Mouse (Mus musculus): ENCODE data around the gene Akr1b3. TPM values are rescaled to one million over a fixed set of nuclear protein-coding genes. Genes with fewer than 3 reads are reported as not detected.
"Not testable (repeated sequence)": the region's sequence is repeated elsewhere in the genome, so short reads cannot be mapped to it uniquely, and the experiment has no call there.

Akr1b3 gene
- total RNA-seq, 2 experiments from 2014 or later = 302 to 310 TPM

DNA sequence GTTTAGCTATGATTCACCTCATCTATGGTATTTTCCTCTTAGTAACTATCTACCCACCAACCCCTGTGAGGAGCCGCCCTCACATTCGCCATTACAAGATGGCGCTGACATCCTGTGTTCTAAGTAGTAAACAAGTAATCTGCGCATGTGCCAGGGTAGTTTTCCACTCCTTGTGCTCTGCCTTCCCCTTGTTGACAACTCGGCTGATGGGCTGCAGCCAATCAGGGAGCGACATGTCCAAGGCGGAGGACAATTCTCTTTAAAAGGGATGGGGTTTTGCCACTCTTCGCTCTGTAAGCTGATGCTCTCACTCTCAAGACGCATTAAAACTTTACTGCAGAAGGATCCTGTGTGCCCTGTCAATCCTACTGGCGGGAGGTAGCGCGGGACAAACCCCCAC lies 14.5 kb upstream of the Akr1b3 start:
- not testable (repeated sequence) for DNase-seq (ENCODE audit: low spot score in 2 of 2)

- DNase-seq (ENCODE audit: low spot score in 2 of 2) = no peak
These were observed 14.1 kb upstream of the Akr1b3 start for GRCm38 (mm10) chr6:34331379-34331778.

- no peak for DNase-seq (ENCODE audit: low spot score in 2 of 2)
These were observed 4.8 kb upstream of the Akr1b3 start for GRCm38 (mm10) chr6:34322121-34322520.

- DNase-seq (ENCODE audit: low spot score in 2 of 2) = no peak
These were observed 1.4 kb upstream of the Akr1b3 start for GRCm38 (mm10) chr6:34318636-34319035.

DNA sequence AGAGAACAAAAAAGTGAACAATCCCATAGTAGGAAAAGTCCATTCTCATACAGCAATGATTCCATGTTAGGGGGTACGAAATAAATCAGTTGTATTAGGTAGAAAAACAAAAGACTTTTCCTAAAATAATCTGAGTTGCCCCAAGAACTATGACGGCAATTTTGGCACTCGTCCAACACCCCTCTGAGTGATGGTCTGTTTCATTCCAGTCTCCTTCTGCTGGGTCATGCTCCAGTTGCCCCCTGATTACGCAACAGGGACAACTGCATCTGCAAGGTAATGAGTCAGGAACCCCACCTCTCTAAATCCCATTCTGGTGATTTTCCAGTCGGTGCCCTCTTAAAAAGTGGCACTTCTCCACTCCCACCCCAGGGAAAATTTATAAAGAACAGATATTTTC lies 894 bp upstream of the Akr1b3 start:
- DNase-seq (ENCODE audit: low spot score in 2 of 2) = peak; percentile 57

GRCm38 (mm10) chr6:34313921-34314320 lies 3.4 kb downstream of the Akr1b3 start:
- DNase-seq (ENCODE audit: low spot score in 2 of 2) = no peak

- no peak for DNase-seq (ENCODE audit: low spot score in 2 of 2)
These were observed 3.9 kb downstream of the Akr1b3 start for GRCm38 (mm10) chr6:34313386-34313785.

DNA sequence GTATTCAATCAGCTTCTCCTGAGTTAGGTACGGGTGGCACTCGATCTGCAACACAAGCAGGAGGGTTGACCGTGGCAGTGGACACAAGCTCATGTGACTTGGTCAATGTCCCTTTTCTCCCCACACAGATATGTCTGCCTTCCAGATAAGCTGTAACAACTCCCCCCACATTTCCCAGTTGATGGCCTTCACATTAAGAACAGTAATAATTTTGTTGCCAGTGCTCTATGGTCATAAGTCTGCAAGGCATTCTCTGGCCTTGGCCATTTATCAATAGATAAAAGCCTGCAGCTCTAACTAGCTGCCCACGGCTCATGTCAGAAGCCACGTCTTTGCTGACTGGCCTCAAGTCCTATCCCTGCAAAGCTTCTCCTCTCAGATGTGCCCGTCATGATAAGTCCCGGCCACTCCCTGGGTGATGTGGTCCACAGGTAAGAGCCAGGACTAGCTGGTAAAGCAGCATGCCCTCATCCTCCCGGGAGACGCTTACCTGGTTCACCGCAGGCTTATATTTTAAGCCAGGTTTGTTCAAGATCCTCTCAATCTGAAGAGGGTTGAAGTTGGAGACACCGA lies 7.2 kb downstream of the Akr1b3 start:
- no peak for DNase-seq (ENCODE audit: low spot score in 2 of 2)

DNA sequence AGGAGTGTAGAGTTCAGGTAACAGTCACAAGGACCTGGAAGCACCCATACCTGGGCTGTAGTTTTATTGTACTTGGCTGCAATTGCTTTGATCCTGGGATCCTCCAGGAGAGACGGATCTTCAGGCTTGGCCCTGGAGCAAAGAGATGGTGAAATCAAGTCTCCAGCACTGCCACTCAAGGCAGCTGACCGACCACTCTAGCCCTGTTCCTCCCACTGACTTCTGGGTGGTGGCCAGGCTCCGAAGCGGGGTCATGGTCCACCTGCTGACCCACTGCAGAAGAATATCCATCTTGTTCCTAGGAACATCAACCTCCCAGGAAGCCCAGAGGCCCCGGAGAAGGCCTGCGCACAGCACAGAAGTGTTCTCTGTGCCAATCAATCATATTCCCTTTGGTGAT lies 7.8 kb downstream of the Akr1b3 start:
- DNase-seq (ENCODE audit: low spot score in 2 of 2) = no peak

DNA sequence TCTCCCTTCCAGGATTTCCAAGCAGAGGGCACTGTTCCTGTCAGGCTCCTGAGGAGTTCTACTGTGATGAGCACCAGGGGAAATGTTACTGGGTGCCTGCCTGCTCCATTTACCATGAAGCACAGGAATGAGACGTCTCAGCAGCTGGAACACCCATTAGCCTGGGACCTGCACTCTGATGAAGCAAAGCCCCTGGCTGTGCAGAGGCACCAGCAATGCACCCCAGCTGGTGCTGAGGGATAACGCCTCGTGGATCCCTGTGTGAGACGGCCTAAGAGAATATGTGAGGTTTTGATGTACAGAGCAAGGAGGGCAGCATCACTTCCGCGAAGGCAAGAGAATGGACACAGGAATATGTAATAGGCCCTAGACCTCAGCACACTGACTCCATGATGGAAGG lies 10.5 kb downstream of the Akr1b3 start:
- DNase-seq (ENCODE audit: low spot score in 2 of 2) = no peak

GRCm38 (mm10) chr6:34304675-34305241 lies 12.5 kb downstream of the Akr1b3 start:
- DNase-seq (ENCODE audit: low spot score in 2 of 2) = peak in 1 of 2 experiments; percentile 39

- no peak for DNase-seq (ENCODE audit: low spot score in 2 of 2)
These were observed 20.2 kb downstream of the Akr1b3 start for GRCm38 (mm10) chr6:34297055-34297454.

- DNase-seq (ENCODE audit: low spot score in 2 of 2) = no peak
These were observed 21.8 kb downstream of the Akr1b3 start for GRCm38 (mm10) chr6:34295437-34295836.

- DNase-seq (ENCODE audit: low spot score in 2 of 2) = peak; percentile 69 to 74
These were observed 24.3 kb downstream of the Akr1b3 start for GRCm38 (mm10) chr6:34292882-34293487.

- DNase-seq (ENCODE audit: low spot score in 2 of 2) = no peak
These were observed 24.9 kb downstream of the Akr1b3 start for GRCm38 (mm10) chr6:34292196-34292881.

DNA sequence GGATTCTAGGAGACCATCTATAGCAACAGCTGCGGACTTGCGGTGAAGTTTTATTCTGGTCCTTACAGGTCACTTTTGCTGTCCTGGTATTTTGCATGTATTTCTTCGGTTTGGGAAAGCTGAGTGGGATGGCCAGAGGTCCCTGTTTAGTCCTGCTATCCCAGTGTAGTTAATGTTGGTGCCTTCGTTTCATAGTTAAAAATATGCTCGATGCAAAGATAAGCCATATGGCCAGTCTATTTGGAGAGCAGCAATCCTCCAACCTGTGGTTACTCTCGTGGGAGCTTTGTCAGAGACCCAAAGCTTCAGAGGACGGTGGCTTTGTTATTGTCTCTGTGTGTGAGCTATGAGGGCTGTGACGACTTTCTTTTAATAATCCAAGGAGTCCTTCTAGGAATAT lies 26.6 kb downstream of the Akr1b3 start:
- DNase-seq (ENCODE audit: low spot score in 2 of 2) = no peak

GRCm38 (mm10) chr6:34290091-34290490 lies 27.2 kb downstream of the Akr1b3 start:
- no peak for DNase-seq (ENCODE audit: low spot score in 2 of 2)

DNA sequence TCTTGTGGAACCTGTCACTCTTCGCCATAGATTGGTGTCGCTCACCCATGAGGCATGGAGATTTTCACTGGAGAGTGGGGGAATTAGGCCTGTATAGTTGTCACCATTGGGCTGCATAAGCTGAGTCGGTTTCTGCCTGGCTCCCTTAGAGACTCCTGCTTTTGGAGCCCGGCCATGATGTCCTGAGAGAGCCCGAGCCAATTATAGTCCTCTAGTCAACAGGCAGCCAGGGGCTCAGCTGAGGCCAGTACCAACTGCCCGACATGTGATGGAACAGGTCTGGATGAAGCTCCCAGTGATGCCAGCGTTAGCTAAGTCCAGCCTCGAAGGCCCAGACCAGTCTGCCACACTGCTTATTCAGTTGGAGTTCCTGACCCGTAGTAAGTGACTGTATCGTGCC lies 29.2 kb downstream of the Akr1b3 start:
- no peak for DNase-seq (ENCODE audit: low spot score in 2 of 2)

- DNase-seq (ENCODE audit: low spot score in 2 of 2) = no peak
These were observed 30.4 kb downstream of the Akr1b3 start for GRCm38 (mm10) chr6:34286841-34287240.

DNA sequence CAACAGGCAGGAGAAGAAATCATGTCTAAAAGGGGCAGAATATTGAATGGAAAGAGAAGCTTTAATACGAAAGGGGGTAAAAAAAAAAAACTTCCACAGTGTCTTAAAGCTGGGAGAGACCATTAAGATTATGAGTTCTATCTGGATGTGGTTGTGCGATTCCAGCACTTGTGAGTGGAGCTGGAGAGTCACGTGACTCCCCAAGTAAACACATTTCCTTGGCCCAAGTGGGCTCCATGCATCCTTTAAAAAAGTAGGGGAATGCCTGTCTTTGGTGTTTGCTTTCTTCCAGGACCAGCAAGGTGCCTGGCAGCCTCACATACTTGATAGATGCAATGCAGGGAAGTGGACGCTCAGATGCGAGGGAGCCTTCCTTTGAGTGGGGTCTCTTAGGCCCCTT lies 38.9 kb downstream of the Akr1b3 start:
- DNase-seq (ENCODE audit: low spot score in 2 of 2) = no peak

DNA sequence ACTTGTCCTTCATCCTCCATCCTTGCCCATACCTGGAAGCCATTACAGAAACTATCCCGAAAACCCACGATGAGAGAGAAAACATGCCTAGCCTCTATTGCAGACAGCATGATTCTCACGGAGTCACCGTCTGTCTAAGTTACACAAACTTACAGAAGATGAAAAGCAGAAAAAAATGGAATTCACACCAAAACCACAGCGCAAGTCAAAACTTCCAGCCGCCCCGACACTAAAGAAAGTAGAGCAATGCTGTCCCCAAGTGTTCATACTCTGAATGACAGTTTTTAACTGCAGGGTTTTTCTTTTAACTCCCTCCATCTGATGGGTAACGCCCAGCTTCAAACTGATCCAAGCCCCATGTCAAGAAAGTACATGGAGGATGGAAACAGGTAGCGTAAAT lies 39.6 kb downstream of the Akr1b3 start:
- peak; percentile 24 to 43 for DNase-seq (ENCODE audit: low spot score in 2 of 2)

DNA sequence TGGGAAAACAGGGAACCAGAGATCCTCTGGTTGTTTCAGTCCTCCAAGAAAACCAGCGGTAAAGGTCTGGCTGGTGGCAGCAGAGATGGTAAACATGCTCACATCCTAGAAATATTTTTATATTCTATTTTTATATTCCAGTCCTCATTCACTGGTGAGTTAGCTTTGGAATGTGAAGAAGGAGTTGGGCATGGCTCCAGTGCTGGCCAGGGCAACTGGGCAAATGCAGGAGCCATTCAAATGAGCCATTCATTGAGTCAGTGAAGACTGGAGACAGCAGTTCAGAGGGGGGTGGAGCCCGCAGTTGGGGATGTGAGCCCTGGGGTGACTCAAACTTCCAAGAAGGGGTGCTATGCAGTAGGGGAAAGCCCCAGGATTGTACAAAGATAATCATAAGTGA lies 42.9 kb downstream of the Akr1b3 start:
- DNase-seq (ENCODE audit: low spot score in 2 of 2) = no peak
